Mouse (Mus musculus) embryonic fibroblast, embryonic 13.5 days (primary cell): ENCODE data around the gene Myo18a.

ENCODE experiments used
- CTCF ChIP-seq: IDR thresholded peaks from 2 replicates; pipeline ENCODE4 v1.5.1; 2011; ENCODE audit warnings: mild to moderate bottlenecking, control low read depth, low read length, moderate library complexity, borderline replicate concordance; ENCODE audit not compliant: insufficient read depth
- POLR2A ChIP-seq: IDR thresholded peaks from 2 replicates; pipeline ENCODE4 v1.6.1; 2011; ENCODE audit warnings: low read depth, mild to moderate bottlenecking, control low read depth, low read length, moderate library complexity

- no peak for TF ChIP-seq CTCF
- TF ChIP-seq POLR2A, result no peak
Observed at GRCm38 (mm10) chr11:77890648-77891258, 127.7 kb downstream of the Myo18a start.
